Mouse (Mus musculus) embryonic fibroblast, embryonic 13.5 days (primary cell): ENCODE results near the gene Olfr520.
"Not testable (repeated sequence)": the region's sequence is repeated elsewhere in the genome, so short reads cannot be mapped to it uniquely, and the experiment has no call there.

Experiments used
- CTCF ChIP-seq: IDR thresholded peaks from 2 replicates; pipeline ENCODE4 v1.5.1; 2011; ENCODE audit warnings: mild to moderate bottlenecking, control low read depth, low read length, moderate library complexity, borderline replicate concordance; ENCODE audit not compliant: insufficient read depth
- POLR2A ChIP-seq: IDR thresholded peaks from 2 replicates; pipeline ENCODE4 v1.6.1; 2011; ENCODE audit warnings: low read depth, mild to moderate bottlenecking, control low read depth, low read length, moderate library complexity

DNA sequence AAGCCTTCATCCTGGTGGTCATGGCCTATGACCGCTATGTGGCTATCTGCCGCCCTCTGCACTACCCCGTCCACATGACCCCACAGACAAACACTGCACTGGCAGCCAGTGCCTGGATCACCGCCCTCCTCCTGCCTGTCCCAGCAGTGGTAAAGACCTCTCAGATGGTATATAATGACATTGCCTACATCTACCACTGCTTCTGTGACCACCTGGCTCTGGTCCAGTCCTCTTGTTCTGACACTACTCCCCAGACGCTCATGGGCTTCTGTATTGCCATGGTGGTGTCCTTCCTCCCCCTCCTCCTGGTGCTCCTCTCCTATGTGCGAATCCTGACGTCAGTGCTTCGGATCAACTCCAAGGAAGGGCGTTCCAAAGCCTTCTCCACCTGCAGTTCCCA is 5.4 kb downstream of the Olfr520 start:
- not testable (repeated sequence) for TF ChIP-seq CTCF, POLR2A
